Mouse (Mus musculus) frontal cortex, postnatal 14 days (tissue): ENCODE measurements around the gene Rras2.

Experiments used
- DNase-seq, 2 experiments: peaks; one replicate each; pipeline ENCODE4 v3.0.0; 2022; ENCODE audit warnings: low spot score in 2 of 2

Gene Rras2

GRCm38 (mm10) chr7:114114284-114114683, 3.3 kb downstream of the Rras2 start:
- no peak for DNase-seq

GRCm38 (mm10) chr7:114110500-114110899, 7.1 kb downstream of the Rras2 start:
- no peak for DNase-seq

GRCm38 (mm10) chr7:114105886-114106285, 11.7 kb downstream of the Rras2 start:
- DNase-seq: no peak

DNA sequence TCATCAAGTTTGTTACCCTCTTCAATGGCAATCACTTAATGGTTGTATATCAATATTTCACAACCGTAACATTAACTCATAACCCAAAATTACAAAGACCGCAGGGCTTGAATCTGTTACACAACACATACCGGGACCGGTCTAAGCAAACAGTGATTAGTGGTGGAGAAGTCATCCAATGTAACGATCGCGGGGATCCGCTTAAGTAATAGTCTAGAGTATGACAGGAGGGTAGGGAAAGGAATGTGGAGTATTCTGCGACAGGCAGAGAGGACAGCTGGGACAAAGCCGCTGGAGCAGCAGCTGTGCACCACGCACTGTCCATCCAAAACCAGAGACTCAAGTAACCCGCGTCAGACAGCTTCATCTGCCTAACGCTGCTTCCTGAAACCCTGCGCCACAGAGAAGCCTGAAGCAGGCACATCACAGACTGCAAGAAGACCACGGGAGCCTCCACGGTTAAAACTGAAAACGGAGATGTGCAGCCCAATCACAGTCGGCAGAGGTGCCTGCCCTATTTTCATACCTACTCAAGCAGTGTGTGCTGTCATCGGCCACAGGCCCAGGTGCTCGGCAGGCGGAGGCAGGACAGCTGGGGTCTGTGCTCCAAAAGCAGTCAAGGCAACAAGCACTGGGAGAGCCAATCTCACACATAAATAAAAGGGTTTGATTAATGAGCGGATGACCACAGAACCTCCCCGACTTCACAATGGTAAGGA, 13.8 kb downstream of the Rras2 start:
- no peak for DNase-seq

GRCm38 (mm10) chr7:114103152-114103551, 14.4 kb downstream of the Rras2 start:
- no peak for DNase-seq

GRCm38 (mm10) chr7:114102609-114103008, 15.0 kb downstream of the Rras2 start:
- DNase-seq: no peak

DNA sequence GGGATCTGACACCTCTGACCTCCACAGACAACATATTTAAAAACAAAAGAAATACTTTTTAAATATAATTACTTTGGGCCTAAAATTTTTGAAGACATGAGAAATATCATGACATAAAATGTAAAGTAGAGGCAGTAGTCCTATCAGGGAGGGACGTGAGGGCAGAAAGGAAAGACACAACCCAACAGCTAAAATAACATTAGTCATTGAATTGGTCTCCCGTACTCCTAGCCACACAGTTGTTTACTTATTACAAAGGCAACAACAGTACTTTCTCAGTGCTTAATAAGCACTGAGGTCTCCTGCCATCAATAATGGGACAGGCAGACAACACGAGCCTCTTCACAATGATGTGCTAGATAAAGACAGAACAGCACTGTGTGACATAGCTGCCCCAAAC, 16.2 kb downstream of the Rras2 start:
- DNase-seq: no peak

DNA sequence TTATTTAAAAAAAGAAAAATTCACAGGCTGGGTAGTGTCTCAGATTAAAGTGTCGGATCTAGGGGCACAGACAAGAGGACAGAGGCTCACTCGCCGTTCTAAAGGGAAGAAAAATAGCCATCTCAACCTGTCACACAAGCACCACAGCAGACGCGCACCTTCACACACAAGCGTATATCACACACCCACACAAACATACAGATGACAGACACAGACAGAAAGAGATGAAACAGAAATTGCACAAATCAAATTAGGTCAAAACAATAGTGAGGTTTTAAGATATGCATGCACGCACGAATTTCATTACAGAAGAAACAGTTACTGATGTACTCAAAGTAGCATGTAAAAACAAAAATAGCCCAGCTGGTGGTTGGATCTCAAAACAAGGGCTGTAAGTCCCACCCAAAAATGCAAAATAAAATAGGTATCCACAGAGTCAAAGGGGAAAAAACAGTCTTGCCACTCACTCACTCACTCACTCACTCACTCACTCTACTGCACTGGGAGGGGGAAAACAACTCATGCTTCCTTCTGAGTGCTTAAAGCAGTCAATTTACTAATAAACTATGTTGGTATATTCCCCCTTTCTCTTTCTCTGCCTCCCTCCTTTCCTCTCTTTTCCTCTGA, 23.9 kb downstream of the Rras2 start:
- DNase-seq: no peak

- no peak for DNase-seq
These were observed 26.6 kb downstream of the Rras2 start for GRCm38 (mm10) chr7:114090892-114091545.

DNA sequence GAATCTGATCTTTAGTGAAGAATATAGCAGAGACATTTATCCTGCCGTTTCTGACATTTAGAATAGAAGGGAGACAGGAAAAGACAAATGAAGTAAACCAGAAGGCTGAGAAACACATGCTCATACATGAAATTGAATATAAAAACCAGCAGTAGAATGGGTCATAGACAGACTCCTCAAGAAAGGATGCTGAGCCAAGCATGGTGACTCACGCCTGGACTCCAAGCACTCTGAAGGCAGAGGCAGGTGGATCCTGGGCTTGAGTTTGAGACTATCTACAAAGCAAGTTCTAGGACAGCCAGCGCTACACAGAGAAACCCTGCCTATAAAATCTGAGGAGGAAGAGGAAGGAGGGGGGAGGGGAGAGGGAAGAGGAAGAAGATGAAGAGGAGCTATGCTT, 27.4 kb downstream of the Rras2 start:
- no peak for DNase-seq

GRCm38 (mm10) chr7:114088918-114089317, 28.7 kb downstream of the Rras2 start:
- DNase-seq: no peak

DNA sequence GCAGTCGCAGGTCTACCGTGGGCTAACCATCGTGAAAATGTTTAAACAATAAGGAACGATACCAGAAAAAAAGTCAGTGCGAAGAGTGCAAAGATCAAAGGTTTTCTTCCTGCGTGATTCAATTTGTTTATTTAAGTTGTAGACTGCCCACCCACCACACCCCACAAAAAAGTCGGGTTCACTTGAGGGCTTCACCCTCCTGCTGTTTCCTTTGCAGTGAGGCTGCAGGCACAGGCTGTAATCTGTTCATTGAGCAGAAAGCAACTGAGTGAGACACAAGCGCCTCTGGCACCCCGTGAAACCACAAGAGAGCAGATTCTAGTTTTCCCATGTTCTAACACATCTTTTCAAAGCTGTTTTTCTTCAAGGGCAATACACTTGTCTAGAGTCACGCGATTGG, 29.6 kb downstream of the Rras2 start:
- no peak for DNase-seq

- DNase-seq: no peak
These were observed 30.2 kb downstream of the Rras2 start for GRCm38 (mm10) chr7:114087341-114087740.

DNA sequence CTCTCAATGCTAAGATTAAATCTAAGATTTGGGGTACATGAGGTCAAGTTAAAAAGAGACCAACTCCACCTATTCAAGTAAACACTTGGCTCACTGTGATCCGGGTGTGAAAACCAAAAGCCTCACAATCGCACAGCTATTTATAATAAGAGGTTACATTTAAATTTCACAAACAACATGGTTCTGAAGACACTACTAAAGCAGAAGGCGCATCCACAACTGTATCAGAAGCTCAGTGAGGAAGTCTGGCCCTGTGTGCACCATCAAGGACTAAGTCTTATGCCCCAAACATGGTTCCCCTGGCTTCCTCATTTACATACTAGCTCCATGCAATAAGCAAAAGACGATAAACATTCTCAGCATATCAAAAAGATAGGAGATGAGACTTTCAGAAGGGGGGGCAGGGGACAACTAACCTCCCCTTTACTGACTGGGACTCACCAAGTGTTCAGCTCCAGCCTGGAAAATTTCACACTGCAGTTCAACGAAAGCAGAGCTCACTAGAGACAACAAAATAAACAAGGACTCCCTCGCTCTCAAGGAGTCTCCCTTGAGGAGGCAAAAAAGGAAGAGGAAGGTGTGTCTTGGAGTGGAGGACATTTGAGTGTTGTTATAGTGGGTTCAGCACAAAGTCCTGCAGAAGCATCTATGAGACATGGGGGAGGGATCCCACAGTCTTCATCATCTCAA, 31.4 kb downstream of the Rras2 start:
- no peak for DNase-seq

DNA sequence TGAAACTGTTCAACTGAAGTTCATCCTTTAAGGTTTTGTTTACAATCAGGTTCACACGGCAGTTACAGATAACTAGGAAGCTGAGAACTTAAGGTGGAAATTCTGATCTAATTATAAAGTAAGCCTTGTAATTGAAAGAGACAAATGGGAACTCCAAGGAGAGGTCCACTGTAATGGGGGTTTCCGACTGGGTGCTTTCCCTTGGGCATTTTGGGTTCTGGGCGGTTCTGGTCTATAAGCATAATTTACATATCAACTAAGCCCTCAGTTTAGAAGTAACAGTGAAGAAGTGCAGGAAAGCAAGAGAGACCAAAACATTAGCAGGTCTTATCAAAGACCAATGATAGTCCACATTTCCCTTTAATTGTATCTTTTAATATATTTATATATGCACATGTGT, 33.8 kb downstream of the Rras2 start:
- no peak for DNase-seq

- DNase-seq: no peak
These were observed 34.5 kb downstream of the Rras2 start for GRCm38 (mm10) chr7:114083088-114083487.

DNA sequence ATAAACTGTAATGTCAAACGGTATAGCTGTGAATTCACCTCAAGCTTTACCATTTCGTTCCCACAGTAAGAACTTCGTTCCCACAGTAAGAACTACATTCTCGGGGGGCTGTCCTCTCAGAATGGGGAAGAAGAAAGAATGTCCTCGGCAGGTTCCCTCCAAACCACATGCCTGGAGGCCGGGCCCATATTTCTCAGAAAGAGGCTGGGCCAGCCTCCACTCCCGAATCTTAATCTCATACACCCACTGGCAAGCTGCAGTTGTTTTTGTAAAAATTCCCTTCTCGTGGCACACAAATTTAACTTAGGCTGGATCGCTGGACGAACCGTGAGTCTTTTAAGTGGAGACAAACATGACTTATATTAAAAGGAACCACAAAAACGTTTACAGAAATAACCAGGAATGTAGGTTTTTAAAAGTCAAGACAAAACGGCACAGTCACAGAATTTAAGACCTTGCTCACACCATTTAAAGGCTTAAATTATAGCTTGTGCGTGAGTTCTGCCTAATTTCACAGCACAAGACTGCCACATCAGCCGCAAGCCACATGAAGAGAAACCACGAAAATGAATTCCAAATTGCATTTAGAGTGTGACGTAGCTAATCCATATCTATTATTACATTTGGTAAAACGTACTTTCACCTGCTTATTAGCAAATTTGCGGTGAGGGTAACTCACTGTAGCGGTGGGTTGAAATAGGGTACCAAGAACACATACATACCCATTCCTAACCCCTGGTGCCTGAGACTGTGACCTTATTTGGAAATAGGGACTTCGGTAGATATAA, 35.8 kb downstream of the Rras2 start:
- no peak for DNase-seq

GRCm38 (mm10) chr7:114080250-114080649, 37.3 kb downstream of the Rras2 start:
- no peak for DNase-seq

DNA sequence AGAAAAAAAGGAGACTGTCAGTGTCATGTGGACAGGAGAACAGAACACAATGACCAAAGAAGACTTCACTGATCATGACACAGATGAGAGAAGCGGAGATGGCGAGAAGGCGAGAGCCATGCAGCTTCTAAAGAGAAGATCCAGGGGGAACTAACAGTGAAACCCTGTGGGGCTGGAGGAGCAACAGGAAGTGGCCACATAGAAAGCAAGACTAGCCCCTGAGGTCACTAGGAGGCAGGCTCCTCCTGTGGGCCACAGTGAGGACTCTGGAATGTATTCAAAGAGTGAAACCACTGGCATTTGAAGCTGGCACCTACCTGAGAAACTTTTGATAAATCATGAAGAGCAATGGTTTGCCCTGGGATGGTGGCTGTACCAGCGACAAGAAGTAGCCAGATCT, 38.2 kb downstream of the Rras2 start:
- no peak for DNase-seq

GRCm38 (mm10) chr7:114074595-114074994, 43.0 kb downstream of the Rras2 start:
- DNase-seq: no peak

GRCm38 (mm10) chr7:114074133-114074532, 43.4 kb downstream of the Rras2 start:
- DNase-seq: no peak
